Mouse (Mus musculus) layer of hippocampus, adult 2 months (tissue): ENCODE measurements around the gene Phtf2. TPM values are rescaled to one million over a fixed set of nuclear protein-coding genes. Genes with fewer than 3 reads are reported as not detected.
A peak's percentile ranks its signal among the peaks of the same experiment; 100 is the strongest.
"Not testable (repeated sequence)": the region's sequence is repeated elsewhere in the genome, so short reads cannot be mapped to it uniquely, and the experiment has no call there.

Source experiments
- DNase-seq, 2 experiments: peaks; one replicate each; pipeline ENCODE4 v3.0.0; 2022; ENCODE audit warnings: low spot score in 2 of 2
- H3K27ac ChIP-seq: fragments of 200-600 bp; 2 replicates; pipeline ENCODE4 v1.8.1; 2022
- H3K4me3 ChIP-seq: fragments of 200-600 bp; 2 replicates; pipeline ENCODE4 v1.8.1; 2022; ENCODE audit warnings: mild to moderate bottlenecking
- CTCF ChIP-seq: fragments of 200-600 bp; conservative IDR thresholded peaks from 2 replicates; pipeline ENCODE4 v1.8.1; 2022; ENCODE audit warnings: antibody characterized with exemption, mild to moderate bottlenecking, moderate library complexity
- total RNA-seq, 2 experiments: library from RNA; stranded (reverse); gene quantifications; 2 replicates each; pipeline ENCODE4 v1.2.3; 2021

The Phtf2 gene
- total RNA-seq, 2 experiments from 2014 or later: 12.1 to 13.6 TPM

DNA sequence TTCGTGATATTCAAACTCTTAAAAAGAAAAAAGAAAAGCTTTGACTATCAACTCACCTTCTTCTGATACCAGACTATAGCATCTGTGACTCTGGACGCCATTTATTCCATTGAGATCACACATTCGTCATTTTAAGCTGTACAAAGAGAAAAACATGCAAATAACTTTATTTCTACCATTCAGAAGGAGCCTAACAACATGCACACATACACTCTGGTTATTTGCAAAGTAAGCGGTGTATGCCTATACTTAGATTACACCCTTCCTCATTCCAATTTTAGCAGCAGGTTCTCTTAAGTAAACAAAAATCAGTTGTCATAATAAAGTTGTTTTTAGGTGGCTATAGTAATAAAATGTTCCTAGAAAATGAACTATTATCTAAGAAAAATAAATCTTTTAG lies 26.9 kb downstream of the Phtf2 start:
- Histone ChIP-seq H3K27ac (no peak overlapping the region), H3K4me3 (no peak overlapping the region)
- no peak for DNase-seq
- TF ChIP-seq CTCF: no peak

DNA sequence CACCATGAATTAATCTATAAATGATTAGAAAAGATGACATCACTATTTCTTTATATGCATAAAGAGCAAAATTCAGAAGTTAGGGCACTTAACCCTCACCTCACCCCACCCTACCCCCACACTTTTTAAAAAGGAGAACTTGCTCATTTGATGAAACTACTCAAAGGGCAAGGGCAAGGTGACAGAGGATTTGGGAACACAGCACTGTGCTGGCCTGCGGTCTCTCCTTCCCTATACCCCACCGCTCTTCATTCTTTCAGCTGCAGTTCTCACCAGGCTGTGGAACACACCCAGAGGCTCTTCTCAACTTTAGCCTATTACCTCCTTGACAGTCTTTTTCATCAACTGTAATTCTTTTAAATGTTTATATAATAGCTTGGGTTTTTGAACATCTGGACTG lies 34.9 kb downstream of the Phtf2 start:
- no peak for TF ChIP-seq CTCF

DNA sequence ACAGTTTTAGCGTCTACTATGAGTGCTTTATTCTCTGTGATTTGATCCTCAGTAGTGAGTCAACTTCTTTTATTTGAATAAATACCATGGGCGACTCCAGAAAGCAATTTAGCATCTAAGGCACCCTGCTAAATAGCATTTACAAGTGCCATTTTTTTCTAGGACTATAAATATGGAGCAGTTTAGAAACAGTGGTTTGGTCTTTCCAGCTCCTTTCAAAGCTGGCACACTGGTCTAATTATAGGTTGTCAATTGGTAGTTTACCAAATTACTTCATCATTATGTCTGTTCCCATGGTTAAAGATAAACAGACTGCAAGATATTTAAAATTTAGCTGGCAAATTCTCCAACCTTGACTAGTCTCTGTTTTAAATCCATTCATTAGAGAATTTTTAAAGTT lies 38.1 kb downstream of the Phtf2 start:
- no peak overlapping the region for H3K27ac ChIP-seq
- no peak overlapping the region for H3K4me3 ChIP-seq
- DNase-seq: peak in 1 of 2 experiments; percentile 22
- TF ChIP-seq CTCF: no peak

More for the DNA sequence above, 34.9 kb downstream of the Phtf2 start:
- DNase-seq: no peak
- no peak overlapping the region for H3K27ac ChIP-seq
- no peak overlapping the region for H3K4me3 ChIP-seq

DNA sequence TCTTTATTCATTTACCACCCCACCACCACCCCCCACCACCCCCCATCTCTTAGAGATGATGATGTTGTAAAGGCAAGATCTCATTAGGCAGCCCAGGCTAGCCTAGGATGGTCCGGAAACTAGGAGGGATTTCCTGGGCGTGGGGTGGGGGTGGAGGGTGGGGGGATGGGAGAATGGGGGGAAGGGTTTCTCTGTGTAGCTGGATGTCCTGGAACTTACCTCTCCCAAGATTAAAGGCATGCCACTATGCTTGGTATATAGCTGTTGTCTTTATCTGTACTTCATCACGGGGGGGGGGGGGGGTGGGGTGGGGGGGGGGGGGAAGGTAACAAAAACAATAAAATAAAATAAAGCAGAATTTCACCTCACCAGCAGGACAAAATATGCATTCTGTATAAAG lies 38.5 kb downstream of the Phtf2 start:
- H3K4me3 ChIP-seq: no peak overlapping the region
- no peak for DNase-seq
- TF ChIP-seq CTCF: no peak
- H3K27ac ChIP-seq: no peak overlapping the region

DNA sequence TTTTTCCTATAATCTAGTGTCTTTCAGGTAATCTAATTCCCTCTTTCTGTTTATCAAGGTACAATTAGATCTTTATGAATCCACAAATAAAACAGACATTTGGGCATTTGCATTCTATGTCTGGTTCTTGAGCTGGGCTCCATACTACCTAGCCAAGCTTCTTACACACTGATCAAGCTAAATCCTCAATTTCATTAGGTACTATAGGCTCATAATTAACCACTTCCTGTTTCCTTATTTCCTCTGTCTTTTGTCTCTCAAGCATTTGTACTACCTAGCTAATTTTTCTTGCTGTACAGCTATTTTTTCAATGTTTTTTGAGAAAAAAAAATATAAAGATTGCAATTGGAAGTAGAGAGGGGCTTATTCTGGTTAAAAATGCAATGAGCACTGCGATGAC lies 44.8 kb downstream of the Phtf2 start:
- Histone ChIP-seq H3K4me3 (no peak overlapping the region), H3K27ac (no peak overlapping the region)
- no peak for DNase-seq
- no peak for TF ChIP-seq CTCF

DNA sequence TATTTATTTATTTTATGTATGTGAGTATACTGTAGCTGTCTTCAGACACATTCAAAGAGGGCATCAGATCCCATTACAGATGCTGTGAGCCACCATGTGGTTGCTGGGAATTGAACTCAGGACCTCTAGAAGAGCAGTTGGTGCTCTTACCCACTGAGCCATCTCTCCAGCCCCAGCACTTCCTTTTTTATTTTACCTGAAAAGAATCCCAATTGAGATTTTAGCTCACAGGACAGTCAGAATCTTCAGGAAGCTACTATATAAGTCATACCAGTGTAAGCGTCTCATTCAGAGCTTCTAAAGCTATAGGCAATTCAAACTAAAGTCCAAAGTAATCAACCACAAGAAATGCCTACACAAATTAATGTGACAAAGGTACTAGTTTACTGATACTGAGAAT lies 47.5 kb downstream of the Phtf2 start:
- H3K27ac ChIP-seq: no peak overlapping the region
- H3K4me3 ChIP-seq: no peak overlapping the region
- no peak for TF ChIP-seq CTCF
- no peak for DNase-seq

DNA sequence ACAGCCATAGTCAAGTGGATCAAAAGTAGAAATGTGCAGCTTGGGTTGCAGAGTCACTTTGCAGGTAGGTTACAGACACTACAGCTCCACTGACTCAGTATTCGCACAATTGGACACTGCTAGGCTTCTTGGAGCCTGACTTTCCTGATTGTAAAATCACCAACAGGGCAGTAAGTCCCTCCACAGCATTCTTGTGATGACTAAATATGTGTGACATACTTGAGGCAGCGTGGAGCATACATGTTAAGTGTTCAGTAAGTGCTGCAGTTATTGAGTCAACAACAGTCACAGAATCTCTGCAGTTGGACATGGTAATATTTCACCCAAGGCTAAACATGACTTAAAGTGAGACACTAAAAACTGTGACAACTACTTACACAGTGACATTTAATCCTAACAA lies 50.5 kb downstream of the Phtf2 start:
- Histone ChIP-seq H3K27ac (no peak overlapping the region), H3K4me3 (no peak overlapping the region)
- DNase-seq: no peak
- TF ChIP-seq CTCF: no peak

DNA sequence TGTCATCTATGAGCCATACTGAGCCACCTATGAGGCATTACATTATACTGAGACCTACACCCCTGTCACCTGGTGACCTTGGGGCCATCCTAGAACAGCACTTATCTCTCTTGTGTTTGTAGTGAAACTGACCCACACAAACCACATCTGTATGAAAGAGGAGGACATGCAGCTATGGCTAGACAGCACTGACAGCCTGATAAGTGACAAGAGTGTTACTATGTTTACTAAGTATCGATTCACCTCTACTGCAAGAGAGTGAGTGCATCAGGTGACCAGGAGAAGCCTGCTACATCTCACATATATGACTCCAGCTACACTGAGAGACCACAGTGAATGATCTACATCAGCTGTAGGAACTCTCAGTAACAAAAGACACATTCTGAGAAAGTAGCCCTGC lies 51.2 kb downstream of the Phtf2 start:
- no peak overlapping the region for H3K4me3 ChIP-seq
- H3K27ac ChIP-seq: no peak overlapping the region
- no peak for TF ChIP-seq CTCF
- no peak for DNase-seq

DNA sequence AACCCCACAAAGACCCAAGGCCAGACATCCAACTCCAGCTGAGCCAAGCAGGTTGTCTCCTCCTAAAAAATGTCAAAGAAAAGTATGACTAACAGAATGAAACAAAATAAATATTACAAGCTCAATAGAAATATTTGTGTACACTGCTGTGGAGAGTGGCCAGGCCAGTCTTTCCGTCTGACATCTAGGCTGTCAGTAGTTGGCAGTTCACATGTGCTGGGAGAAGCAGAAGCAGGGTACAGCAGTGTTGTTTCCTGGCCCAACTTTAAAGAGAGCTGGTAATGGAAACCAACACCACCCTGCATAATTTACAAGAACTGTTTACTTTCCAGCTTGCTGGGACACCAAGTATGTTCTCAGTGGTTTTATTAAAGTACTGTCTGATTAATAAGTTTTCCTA lies 60.3 kb downstream of the Phtf2 start:
- TF ChIP-seq CTCF: no peak
- Histone ChIP-seq H3K4me3 (no peak overlapping the region), H3K27ac (no peak overlapping the region)
- DNase-seq: no peak

DNA sequence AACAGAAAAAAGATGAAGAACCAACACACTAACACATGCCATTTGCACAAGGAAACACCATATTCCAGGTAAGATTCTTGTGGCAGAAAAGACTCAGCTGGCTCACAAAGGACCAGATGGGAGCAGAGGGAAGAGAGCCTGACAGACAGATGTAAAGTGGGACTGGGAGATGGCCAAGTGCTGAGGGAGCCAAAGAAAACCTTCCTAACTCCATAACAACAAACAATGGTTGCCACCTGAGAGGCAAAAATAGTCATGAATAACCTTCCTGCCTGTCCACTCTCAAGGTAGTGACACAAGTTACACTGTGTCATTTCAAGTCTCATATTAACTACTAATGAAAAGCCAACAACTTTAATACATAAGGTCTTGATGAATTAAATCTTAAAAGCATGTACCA lies 60.8 kb downstream of the Phtf2 start:
- H3K4me3 ChIP-seq: no peak overlapping the region
- no peak overlapping the region for H3K27ac ChIP-seq
- TF ChIP-seq CTCF: no peak
- DNase-seq: no peak

DNA sequence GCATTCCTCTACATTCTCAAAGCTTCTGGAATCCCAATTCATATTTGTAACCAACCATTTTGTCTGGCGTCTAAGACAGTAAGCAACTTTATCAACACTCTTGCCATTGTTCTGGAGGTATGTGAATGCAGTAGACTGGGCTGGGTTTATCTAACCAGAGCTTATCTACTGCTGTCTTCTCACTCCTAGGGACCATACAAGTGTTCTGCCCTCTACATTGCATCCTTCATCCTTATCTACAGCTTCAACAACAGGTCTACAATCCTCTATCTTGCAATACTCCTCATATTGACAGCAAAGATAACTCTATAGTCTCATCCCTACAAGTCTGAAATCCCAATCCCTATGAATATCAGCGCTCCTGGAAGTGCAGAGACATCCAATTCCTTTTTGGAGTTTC lies 66.8 kb downstream of the Phtf2 start:
- Histone ChIP-seq H3K27ac (no peak overlapping the region), H3K4me3 (no peak overlapping the region)
- no peak for DNase-seq
- no peak for TF ChIP-seq CTCF

DNA sequence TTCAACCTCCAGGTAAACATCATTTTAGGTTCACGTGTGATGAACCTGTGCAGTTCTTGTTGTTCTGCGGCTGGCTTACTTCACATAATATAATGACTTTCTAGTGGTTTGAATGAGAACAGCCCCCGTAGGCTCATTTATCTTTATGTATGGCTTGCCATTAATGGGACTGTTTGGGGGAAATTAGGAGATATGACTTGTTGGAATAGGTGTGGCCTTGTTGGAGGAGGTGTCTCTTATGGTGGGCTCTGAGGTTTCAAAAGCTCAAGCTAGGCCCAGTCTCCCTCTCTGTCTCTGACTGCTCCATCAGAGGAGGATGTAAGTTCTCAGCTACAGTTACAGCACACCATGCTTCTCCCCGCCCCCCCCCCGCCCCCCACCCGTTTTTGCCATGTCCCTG lies 71.5 kb downstream of the Phtf2 start:
- Histone ChIP-seq H3K27ac (no peak overlapping the region), H3K4me3 (no peak overlapping the region)
- no peak for DNase-seq
- TF ChIP-seq CTCF: no peak

DNA sequence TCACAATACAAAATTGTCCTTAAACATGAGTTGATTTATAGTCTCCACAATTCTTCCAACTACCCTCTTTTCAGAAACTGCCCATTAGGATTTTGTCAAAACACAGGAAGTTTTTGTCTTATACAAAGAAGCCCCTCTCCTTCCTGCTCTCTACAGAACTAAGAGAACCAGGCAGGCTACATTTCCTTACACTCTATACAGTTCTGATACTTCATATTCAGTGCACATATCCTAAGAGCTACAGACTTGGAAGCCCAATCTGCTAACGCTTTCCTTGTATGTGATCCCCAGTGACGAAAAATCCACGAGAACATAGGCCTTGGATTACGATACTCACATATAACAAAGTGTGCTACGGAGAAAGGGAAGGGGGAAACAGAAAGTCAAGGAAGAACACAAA lies 86.0 kb downstream of the Phtf2 start:
- no peak for DNase-seq
- no peak for TF ChIP-seq CTCF
- no peak overlapping the region for H3K27ac ChIP-seq
- no peak overlapping the region for H3K4me3 ChIP-seq

DNA sequence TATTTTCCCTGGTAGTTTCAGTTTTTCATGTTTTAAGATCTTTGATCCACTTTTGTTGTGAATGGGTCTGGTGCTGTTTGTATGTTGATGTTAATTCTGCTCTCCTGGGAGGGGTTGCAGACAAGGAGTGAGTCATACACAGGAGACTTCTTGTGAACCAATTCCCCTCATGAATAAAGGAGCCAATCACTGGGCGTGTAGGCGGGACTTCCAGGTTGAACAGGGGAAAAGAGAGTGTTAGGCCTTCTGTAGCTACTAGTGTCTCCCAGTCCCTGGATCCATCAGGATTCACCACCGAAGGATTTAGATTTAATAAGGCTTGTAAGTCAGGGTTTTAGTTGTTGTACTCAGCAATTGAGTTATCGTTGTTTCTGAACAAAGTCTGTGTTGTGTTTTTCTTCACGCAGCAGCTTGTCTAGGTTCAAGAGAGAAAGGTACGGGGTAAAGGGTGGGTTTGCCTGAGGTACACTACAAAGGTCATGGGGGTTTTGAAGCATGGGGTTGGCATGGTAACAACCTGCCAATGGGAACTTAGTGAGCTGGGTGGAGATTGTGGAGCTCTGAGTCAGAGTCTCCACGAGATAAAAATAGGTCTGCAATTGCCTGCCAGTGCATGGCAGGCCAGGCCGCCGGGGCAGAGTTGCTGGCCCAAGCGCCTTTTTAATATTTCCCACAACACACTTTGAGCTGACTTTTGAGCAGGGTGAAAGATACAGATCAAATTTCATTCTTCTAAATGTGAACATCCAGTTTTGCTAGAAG lies 90.0 kb downstream of the Phtf2 start:
- Histone ChIP-seq H3K27ac (no peak overlapping the region), H3K4me3 (no peak overlapping the region)
- no peak for DNase-seq
- no peak for TF ChIP-seq CTCF

DNA sequence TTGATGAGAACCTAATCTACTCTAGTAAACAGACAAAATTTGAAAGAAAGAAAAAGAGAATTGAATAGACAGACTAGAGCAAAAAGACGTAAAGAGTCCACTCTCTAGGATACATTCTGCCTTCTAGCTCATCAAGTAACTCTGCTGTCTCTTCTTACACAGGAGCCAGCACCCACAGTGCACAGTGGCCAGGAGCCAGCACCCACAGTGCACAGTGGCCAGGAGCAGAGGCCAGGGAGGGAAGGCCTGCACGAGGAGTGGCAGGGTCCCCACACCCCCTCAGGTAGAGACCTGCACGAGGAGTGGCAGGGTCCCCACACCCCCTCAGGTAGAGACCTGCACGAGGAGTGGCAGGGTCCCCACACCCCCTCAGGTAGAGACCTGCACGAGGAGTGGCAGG lies 95.5 kb downstream of the Phtf2 start:
- H3K4me3 ChIP-seq, H3K27ac ChIP-seq, DNase-seq: not testable (repeated sequence)
